Mouse (Mus musculus) T-helper 1 cell (primary cell): Measurements from ENCODE around the gene Il17ra.

Experiments
- in situ Hi-C: fragments of 300-600 bp; cut with MboI, MseI; formaldehyde crosslinking; loops from one replicate; pipeline ENCODE4 v1.15.1; 2025; ENCODE audit warnings: high pct_unique_total_duplicates

The Il17ra gene

DNA sequence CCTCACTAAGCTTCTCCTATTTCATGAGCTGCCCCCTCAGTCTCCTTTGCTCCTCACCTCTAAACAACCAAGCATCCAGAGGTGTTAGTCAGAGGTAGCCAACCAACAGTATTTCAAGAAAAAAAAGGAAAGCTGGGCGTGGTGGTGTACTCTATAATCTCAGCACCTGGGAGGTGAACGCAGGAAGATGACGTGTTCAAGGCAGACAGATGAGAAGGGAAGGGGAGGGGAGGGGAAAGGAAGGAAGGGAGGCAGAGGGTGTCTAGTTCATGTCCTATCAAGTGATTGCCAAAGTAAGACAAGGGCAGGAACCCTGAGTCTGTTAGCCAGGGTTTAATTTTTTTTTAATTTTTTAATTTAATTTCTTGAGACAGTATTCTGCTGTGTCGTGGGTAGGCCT is 45.6 kb downstream of the Il17ra start:
- in situ Hi-C loops = no loop called here

DNA sequence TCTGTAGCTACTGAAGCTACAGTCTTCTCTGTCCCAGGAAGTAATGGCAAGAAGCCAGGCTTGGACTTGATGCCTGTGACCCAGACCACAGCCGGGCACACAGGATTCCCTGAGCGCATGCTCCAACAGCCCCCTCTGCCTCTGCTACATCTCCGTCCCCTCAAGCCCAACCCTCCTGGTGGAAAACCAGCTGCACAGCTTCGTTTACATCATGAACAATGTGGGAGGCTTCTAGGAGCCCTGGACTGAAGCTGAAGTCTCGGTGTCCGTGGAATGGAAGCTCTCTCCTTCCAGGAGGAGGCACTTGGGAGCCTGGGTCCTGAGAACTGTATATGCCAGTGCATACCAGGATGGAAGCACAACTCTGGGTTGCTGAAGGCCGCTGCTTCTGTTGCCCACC is 46.9 kb downstream of the Il17ra start:
- in situ Hi-C loops = no loop called here

DNA sequence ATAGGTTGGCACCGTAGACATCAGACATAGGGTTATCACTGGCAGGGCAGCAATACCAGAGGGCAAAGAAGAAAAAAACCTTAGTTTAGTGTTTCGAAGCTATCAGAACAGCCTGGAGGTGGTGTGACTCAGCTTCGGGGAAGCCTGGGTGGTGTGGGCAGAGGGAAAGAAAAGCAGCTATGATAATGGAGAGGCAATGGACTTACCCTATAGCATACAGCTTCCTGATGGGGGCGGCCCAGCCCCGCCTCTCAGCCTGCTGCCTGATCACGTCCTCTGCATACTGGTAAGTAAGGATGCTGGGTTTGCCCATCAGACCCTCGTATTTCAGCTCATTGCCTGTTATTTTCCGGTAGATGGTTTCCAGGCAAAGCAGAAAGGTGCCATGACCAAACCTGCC is 47.4 kb downstream of the Il17ra start:
- in situ Hi-C loops = no loop called here

DNA sequence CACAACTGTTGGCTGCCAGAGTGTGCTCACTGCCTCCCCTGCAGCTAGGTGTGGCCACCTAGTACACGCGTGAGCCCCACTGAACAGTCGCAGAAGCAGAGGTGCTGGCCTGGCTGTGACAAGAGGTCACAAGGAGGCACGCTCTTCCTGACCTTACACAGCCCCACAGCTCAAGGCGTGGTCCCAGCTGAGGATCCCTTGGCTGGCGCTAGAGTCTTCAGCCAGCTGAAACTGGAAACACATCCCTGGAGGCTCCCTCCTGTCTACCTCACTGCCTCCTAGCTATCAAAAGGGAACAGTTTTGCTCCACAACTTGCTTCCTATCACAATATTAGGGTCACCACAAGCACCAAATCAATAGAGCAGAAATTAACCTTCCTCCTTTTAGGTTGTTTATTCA is 48.2 kb downstream of the Il17ra start:
- in situ Hi-C loops = no loop called here

DNA sequence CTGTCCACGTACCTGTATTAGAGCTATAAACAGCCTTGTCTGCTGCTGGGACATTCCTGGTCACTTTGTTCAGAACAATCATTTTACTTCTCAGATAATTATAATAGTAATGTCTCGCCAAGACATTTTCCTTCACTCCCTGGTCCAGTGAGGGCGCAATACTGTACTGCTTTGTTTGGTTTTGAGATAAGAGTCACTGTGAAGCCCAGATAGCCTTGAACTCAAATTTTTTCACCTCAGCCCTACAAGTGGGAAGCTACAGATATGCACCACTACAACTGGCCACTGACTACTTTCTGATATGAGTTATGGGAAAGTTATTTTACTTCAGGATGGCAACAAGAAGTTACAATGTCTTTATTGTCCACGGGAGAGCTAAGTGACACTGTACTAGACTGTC is 53.4 kb downstream of the Il17ra start:
- in situ Hi-C loops = no loop called here

DNA sequence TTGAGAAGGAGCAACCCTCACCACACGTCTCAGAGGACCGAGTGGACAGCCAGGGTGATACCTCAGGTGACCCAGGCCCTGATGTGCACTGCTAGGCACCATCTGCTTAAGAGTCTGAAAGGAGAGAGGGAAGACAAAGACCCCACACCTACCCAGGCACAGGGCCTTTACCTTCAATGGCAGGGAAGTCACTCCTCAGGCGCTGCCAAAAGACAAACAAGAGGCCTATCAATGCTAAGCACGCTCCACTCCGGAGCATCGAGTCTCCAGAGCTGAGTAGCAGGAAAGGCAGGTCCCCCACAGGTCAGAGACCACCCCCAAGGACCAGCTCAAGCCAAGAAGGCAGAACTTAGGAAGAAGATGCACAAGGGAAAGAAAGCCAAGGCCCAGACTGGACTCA is 53.8 kb downstream of the Il17ra start:
- in situ Hi-C loops = no loop called here

DNA sequence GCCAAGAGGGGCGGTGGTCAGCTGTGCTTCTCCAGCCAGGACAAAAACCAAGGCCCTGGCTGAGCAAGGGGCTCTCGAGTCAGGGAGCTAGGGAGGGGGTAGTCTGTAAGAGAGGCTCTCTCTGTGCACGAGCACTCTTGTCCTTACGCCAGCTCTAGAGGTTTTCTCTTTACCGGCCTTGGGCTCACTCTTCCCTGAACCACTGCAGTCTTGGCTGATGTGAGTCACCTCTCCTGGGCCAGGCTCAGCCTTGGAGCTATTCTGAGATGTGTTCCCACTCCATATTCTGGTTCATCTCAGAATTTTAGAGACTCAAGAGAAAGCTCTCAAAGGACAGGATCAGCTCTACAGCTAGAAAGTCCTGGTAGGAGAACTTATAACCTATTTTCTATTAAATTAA is 54.3 kb downstream of the Il17ra start:
- in situ Hi-C loops = no loop called here

DNA sequence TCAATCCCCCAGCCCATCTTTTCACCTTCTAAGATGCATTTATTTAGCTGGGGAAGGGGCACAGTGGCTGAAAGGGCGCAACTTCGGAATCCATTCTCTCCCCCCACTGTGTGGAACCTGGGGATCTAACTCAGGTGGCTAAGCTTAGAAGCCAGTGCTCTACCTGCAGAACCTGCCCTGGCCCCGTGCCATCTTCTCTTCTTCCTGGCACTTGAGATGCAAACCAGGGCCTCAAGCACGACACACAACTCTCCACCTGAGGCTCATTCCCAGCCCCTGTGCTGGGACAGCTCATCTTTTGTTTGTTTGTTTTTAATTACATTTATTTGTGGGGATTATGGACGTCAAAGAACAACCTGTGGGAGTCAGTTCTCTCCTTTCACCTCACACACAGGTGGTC is 56.6 kb downstream of the Il17ra start:
- in situ Hi-C loops = no loop called here

DNA sequence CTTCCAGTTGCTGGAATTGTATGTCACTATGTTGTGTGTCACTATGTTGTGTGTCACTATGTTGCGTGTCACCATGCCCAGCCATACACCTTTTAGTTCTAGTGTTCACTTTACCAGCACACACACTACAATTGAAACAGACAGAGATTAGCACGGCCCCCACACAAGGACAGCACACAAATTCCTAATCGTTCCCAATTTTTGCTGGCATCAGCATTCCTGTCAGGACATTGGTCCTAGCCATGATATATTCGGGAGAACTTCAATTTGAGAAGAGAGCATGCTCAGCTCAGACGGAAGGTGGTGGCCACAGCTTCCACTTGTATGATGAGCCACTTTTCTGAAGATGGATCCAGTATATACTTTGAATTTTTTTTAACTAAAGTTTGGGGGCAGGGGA is 61.7 kb downstream of the Il17ra start:
- in situ Hi-C loops = no loop called here

DNA sequence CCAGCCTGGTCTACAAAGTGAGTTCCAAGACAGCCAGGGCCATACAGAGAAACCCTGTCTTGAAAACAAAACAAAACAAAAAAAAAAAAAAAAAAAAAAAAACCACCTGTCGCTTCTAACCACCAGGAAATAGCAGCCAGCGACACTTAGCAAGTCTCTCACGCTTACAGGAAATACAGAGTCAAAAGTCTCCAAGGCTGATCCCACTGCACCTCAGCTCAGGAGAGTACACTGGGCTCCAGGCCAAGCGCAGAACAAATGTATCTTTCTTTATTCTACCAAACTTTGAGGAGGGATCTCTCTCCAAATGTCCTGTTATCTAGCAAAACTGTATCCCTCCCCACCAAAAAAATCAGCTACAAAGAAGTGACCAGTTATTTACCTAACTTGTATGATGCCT is 66.1 kb downstream of the Il17ra start:
- in situ Hi-C loops = no loop called here

DNA sequence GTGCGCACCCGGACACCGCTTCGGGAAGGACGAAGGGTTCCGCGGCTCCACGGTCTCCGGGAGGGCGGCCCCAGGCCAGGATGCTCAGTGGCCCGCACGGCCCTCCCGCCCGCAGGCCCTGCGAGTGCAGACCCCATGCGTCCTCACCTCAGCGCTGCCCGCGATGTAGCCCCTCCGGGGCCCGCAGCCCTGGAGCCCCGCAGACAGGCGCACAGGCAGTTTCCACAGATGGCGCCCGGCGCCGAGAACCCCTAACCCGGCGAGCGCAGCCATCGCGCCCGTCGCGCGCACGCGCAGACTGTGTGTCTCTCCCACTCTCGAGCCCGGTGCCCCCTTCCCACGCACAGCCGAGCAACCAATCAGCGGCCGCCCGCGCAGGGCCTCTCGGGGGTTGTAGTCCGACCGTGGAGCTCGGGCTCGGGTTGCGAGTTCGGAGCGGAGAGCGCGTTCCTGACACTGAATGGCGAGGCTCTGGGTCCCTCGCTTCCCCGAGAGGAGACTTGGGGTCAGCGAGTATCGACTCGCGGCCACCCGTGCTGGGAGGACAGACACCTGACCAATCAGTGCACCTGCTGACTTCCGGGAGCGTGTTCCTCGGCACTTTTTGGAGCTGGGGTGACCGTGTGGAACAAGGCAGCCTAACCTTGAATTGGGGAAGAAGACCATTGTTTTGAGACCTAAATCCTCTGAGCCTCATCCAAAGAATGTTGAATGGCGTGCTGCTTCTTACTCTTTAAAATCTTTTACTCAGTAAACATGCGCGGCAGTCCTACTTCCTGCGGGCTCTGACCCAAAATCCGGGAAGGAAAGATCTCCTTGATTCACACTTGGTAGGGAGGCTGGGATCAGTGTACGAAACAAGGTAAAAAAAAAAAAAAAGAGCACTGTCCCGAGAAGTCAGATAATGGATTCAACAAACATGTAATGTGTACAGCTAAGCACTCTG is 68.2 kb downstream of the Il17ra start, which contains the start of gene Hdhd5:
Gene Hdhd5, minus strand, starts transcription at position 300 of the 946 bp plus-strand sequence.
- in situ Hi-C loops = no loop called here

DNA sequence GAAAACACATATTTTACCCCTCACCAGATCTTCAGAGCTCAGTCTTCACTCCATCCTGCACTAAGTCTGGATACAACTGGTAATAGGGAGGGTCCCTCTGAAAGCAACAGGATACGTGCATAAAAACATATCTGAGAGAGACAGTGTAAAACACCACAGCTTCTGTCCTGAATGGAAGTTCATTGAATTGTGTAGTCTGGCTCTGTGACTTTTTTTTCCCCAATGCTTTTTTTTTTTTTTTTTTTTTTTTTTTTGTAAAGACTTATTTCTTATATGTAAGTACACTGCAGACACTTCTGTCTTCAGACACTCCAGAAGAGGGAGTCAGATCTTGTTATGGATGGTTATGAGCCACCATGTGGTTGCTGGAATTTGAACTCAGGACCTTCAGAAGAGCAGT is 69.5 kb downstream of the Il17ra start:
- in situ Hi-C loops = no loop called here

DNA sequence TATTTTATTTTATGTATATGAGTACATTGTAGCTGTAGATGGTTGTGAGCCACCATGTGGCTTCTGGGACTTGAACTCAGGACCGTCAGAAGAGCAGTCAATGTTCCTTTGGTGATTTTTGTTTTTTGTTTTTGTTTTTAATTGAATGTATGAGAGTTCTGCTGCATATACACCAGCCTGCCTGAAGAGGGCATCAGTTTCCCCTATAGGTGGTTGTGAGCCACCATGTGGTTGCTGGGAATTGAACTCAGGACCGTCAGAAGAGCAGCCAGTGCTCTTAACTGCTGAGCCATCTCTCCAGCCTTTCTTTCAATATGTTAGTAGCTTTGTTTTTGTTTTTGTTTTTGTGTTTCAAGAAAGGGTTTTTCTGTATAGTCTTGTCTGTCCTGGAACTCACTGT is 73.3 kb downstream of the Il17ra start:
- in situ Hi-C loops = no loop called here
